Mouse (Mus musculus) ES-E14 (cell line): ENCODE measurements around the gene Gbgt1. TPM values are rescaled to one million over a fixed set of nuclear protein-coding genes. Genes with fewer than 3 reads are reported as not detected.
A peak's percentile ranks its signal among the peaks of the same experiment; 100 is the strongest.
"Not testable (repeated sequence)": the region's sequence is repeated elsewhere in the genome, so short reads cannot be mapped to it uniquely, and the experiment has no call there.

Source experiments
- DNase-seq: peaks from one replicate; pipeline ENCODE4 v3.0.0-alpha.2; 2013; ENCODE audit warnings: low read depth, low spot score
- H3K27ac ChIP-seq: 2 replicates; pipeline ENCODE4 v1.5.1; 2012; ENCODE audit warnings: low read depth, mild to moderate bottlenecking, low read length, moderate library complexity, mixed read lengths; ENCODE audit not compliant: poor library complexity, insufficient read depth, severe bottlenecking
- H3K36me3 ChIP-seq: 2 replicates; pipeline ENCODE4 v1.6.1; 2012; ENCODE audit warnings: mild to moderate bottlenecking, low read length, moderate library complexity, mixed read lengths; ENCODE audit not compliant: control insufficient read depth, poor library complexity, insufficient read depth, severe bottlenecking
- H3K4me1 ChIP-seq, 2 experiments: fragments of 150-350 bp in 1 of 2; sonication (generic) in 1 of 2; 2 replicates each; pipeline ENCODE4 v1.6.1; 2012; ENCODE audit warnings: low read length in 2 of 2, mild to moderate bottlenecking in 1 of 2, mixed read lengths in 1 of 2; ENCODE audit not compliant: control insufficient read depth in 2 of 2, insufficient read depth in 2 of 2, poor library complexity in 1 of 2
- H3K4me3 ChIP-seq, 2 experiments: fragments of 150-350 bp in 1 of 2; sonication (generic) in 1 of 2; 2 replicates each; pipeline ENCODE4 v1.5.1; 2012; ENCODE audit warnings: low read length in 2 of 2, low read depth in 1 of 2, mild to moderate bottlenecking in 1 of 2, mixed read lengths in 1 of 2; ENCODE audit not compliant: insufficient read depth in 1 of 2, poor library complexity in 1 of 2, severe bottlenecking in 1 of 2
- H3K9ac ChIP-seq: 2 replicates; pipeline ENCODE4 v1.6.1; 2012; ENCODE audit warnings: low read depth, mild to moderate bottlenecking, low read length, mixed read lengths; ENCODE audit not compliant: poor library complexity, insufficient read depth, severe bottlenecking
- H3K9me3 ChIP-seq: fragments of 150-350 bp; sonication (generic); 2 replicates; pipeline ENCODE4 v1.6.1; 2012; ENCODE audit warnings: low read depth, mild to moderate bottlenecking, low read length; ENCODE audit not compliant: control insufficient read depth, insufficient read depth
- CHD2 ChIP-seq: IDR thresholded peaks from 2 replicates; pipeline ENCODE4 v1.6.1; 2014; ENCODE audit warnings: mild to moderate bottlenecking, low read depth, low read length, inconsistent platforms
- HCFC1 ChIP-seq: IDR thresholded peaks from 2 replicates; pipeline ENCODE4 v1.6.1; 2012; ENCODE audit warnings: low read length, inconsistent platforms, borderline replicate concordance; ENCODE audit not compliant: insufficient read depth
- MAFK ChIP-seq: IDR thresholded peaks from 2 replicates; pipeline ENCODE4 v1.6.1; 2014; ENCODE audit warnings: mild to moderate bottlenecking, low read depth, low read length, inconsistent platforms; ENCODE audit not compliant: insufficient read depth
- ZC3H11A ChIP-seq: IDR thresholded peaks from 2 replicates; pipeline ENCODE4 v1.6.1; 2012; ENCODE audit warnings: low read depth, mild to moderate bottlenecking, inconsistent platforms, low read length, borderline replicate concordance
- ZNF384 ChIP-seq: IDR thresholded peaks from 2 replicates; pipeline ENCODE4 v1.6.1; 2012; ENCODE audit warnings: low read depth, low read length, inconsistent platforms
- in situ Hi-C, 2 experiments: fragments of 600-800 bp; cut with MboI; formaldehyde crosslinking; loops; one replicate each; pipeline ENCODE4 v1.15.1; 2025; ENCODE audit warnings: low sequenced_read_pairs in 2 of 2, inconsistent platforms in 1 of 2; ENCODE audit not compliant: unreplicated experiment in 2 of 2
- total RNA-seq: library from RNA; depleted of rRNA; stranded (reverse); fragments of 300-350 nt; gene quantifications from 2 replicates; pipeline ENCODE4 v1.2.3, GENCODE M21; 2012

Gene Gbgt1
- total RNA-seq, 1 experiment, result 1.4 TPM

DNA sequence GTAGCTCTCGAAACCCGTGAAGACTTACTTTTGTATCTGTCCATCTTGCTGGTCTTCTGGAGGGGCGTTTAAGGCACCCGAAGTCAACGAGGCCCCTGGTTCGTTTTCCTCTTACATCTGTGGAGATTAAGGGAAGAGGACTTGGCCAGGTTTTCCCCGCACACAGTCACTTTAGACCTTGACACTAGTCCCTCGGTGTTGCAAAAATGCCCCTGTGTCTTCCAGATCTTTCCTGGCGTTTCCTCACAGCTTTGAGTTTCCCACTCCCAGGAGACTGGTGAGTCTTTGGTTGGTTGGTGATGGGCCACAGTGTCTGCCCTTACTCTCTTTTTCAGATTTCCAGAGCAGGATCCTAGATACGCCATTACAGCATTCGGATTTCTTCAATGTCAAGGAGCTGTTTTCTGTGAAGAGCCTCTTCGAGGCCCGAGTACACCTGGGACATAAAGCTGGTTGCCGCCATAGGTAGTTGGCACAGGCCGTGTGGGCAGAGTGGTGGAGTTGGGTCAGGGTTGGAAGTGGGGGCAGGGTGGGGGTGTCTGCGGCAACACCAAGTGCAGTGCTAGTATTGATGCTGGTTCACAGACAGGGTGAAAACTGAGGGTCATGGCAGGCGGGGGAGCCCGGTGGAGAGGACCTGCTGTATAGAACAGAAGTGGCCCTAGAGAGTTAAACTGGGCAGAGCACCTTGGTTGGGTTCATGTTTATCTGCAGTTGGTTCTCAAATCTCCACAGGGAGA lies 28.0 kb upstream of the Gbgt1 start:
- Histone ChIP-seq H3K4me1 (peaks cover 4 to 17% of the 10 kb centered on the region in 2 experiments; a peak in 3 of 4 replicates), H3K9ac (peak overlapping the region; percentile 96), H3K27ac (0 out of 2 replicates have a peak overlapping the region, but pooled peaks have one; percentile 42), H3K36me3 (peaks cover 17% of the 10 kb centered on the region), H3K9me3 (no peaks in the 10 kb centered on the region), H3K4me3 (peak overlapping the region; percentile 94)
- DNase-seq, result no peak
- in situ Hi-C loops, result no loop called here
- TF ChIP-seq MAFK, result no peak
- TF ChIP-seq ZC3H11A, result no peak
- no peak for TF ChIP-seq HCFC1
- no peak for TF ChIP-seq CHD2
- no peak for TF ChIP-seq ZNF384

DNA sequence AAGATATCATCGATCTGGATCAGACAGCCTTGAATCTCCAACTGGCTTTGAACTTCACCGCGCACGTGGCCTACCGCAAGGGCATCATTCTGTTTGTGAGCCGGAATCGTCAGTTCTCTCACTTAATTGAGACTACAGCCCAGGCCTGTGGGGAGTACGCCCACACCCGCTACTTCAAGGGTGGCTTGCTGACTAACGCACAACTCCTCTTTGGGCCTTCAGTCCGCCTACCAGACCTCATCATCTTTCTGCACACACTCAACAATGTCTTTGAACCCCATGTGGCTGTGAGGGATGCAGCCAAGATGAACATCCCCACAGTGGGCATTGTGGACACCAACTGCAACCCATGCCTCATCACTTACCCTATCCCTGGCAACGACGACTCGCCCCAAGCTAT lies 27.2 kb upstream of the Gbgt1 start:
- peaks cover 17% of the 10 kb centered on the region for H3K36me3 ChIP-seq
- no peak for DNase-seq
- H3K9me3 ChIP-seq, result no peaks in the 10 kb centered on the region
- no peak overlapping the region for H3K27ac ChIP-seq
- no peak for TF ChIP-seq HCFC1
- H3K9ac ChIP-seq, result peak overlapping the region; percentile 10; the same call in 1 of the 2 replicates
- H3K4me1 ChIP-seq, result peaks cover 2 to 17% of the 10 kb centered on the region in 2 experiments; a peak in 3 of 4 replicates
- in situ Hi-C loops, result no loop called here
- H3K4me3 ChIP-seq, result peak overlapping the region in 1 of 2 experiments; percentile 94; a peak in 2 of 4 replicates

DNA sequence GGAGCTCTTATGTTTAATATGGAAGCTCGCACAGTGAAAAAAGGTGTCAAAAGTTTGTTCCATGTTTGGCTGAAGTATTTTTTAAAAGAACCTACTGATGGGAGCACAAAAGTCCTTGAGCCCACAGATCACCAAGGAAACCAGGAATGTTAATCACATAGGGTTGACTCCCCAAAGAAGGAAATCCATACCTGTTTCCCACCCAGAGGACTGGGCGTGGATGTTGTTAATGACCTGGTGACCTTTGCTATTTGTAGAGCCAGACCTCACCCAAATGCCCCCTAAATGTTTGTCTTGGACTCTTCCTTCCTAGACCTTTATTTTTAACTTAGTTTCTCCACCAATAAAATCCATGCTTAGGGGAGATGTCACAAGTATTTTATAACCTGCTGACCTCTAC lies 26.1 kb upstream of the Gbgt1 start:
- in situ Hi-C loops, result no loop called here
- peaks cover 17% of the 10 kb centered on the region for H3K36me3 ChIP-seq

DNA sequence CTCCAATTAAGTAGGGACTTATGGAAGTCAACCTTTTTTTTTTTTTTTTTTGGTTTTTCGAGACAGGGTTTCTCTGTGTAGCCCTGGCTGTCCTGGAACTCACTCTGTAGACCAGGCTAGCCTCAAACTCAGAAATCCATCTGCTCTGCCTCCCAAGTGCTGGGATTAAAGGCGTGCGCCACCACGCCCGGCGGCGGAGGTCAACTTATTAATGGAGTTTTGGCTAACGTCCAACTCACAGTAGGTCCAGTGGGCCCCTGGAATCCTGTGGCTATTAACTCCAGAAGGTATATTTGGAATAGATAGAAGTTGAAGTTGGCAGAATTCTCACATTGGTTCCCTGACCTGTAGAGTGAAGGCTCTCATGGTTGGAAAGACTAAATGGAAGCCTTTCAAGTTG lies 24.7 kb upstream of the Gbgt1 start:
- H3K36me3 ChIP-seq, result peaks cover 17% of the 10 kb centered on the region
- H3K27ac ChIP-seq, in situ Hi-C loops, DNase-seq, H3K4me3 ChIP-seq, H3K9me3 ChIP-seq, H3K4me1 ChIP-seq, H3K9ac ChIP-seq: not testable (repeated sequence)

More for the DNA sequence above, 26.1 kb upstream of the Gbgt1 start:
- peaks cover 1 to 13% of the 10 kb centered on the region in 2 experiments; a peak in 3 of 4 replicates for H3K4me1 ChIP-seq
- no peak overlapping the region; the same call in 1 of the 2 replicates for H3K27ac ChIP-seq
- no peaks in the 10 kb centered on the region for H3K9me3 ChIP-seq
- no peak overlapping the region for H3K4me3 ChIP-seq
- DNase-seq, result no peak
- no peak overlapping the region for H3K9ac ChIP-seq
- TF ChIP-seq ZC3H11A (no peak), CHD2 (no peak), MAFK (no peak), ZNF384 (no peak)

DNA sequence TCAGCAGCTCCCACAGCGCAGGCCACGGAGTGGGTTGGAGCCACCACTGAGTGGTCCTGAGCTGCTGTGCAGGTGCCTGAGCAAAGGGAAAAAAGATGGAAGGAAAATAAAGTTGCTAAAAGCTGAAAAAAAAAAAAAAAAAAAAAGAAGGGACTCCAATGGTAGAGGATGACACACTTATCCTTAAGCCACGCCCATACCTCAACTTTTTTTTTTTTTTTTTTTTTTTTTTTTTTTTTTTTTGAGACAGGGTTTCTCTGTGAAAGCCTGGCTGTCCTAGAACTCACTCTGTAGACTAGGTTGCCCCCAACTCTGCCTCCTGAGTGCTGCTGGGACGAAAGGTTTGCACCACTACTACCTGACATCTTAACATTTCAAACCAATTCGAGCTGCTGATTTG lies 18.7 kb upstream of the Gbgt1 start:
- H3K9me3 ChIP-seq, H3K4me1 ChIP-seq, H3K27ac ChIP-seq, DNase-seq, in situ Hi-C loops, H3K4me3 ChIP-seq, H3K9ac ChIP-seq, H3K36me3 ChIP-seq: not testable (repeated sequence)
- peak; percentile 64; the same call in 1 of the 2 replicates for TF ChIP-seq ZNF384
